Mouse (Mus musculus) embryonic facial prominence, embryonic 10.5 days (tissue): Measurements from ENCODE around the gene Pogk. TPM values are rescaled to one million over a fixed set of nuclear protein-coding genes. Genes with fewer than 3 reads are reported as not detected.

Experiments
- DNase-seq: peaks from one replicate; pipeline ENCODE4 v3.0.0-alpha.2; 2017; ENCODE audit warnings: low spot score
- H3K27ac ChIP-seq: fragments of 300-500 bp; sonication (generic); replicated peaks from 2 replicates; pipeline ENCODE4 v1.5.1; 2016; ENCODE audit warnings: mild to moderate bottlenecking
- H3K27me3 ChIP-seq: fragments of 300-500 bp; sonication (generic); replicated peaks from 2 replicates; pipeline ENCODE4 v1.6.1; 2016; ENCODE audit warnings: low read depth, mild to moderate bottlenecking; ENCODE audit not compliant: poor library complexity, severe bottlenecking
- H3K36me3 ChIP-seq: fragments of 300-500 bp; sonication (generic); replicated peaks from 2 replicates; pipeline ENCODE4 v1.6.1; 2016; ENCODE audit warnings: mild to moderate bottlenecking, moderate library complexity
- H3K4me1 ChIP-seq: fragments of 300-500 bp; sonication (generic); 2 replicates; pipeline ENCODE4 v1.6.1; 2016
- H3K4me3 ChIP-seq: fragments of 300-500 bp; sonication (generic); 2 replicates; pipeline ENCODE4 v1.5.1; 2016; ENCODE audit warnings: mild to moderate bottlenecking, moderate library complexity
- H3K9me3 ChIP-seq: fragments of 300-500 bp; sonication (generic); 2 replicates; pipeline ENCODE4 v1.6.1; 2016; ENCODE audit warnings: mild to moderate bottlenecking
- WGBS: fragments of 180-500 bp; shearing (Covaris S2); methylation state at CpG from one replicate; pipeline ENCODE4 v1.1.7; 2016; 5-methylcytosine and 5-hydroxymethylcytosine counted together
- polyA plus RNA-seq: library from polyadenylated mRNA; unstranded; fragments of >200 nt; fragmentation: Nextera tagmentation; extraction: Ambion mirVana; gene quantifications from 2 replicates; pipeline ENCODE4 v1.2.1, GENCODE M21; 2016

Pogk gene
- polyA plus RNA-seq, 1 experiment from 2014 or later, result 28.2 TPM

DNA sequence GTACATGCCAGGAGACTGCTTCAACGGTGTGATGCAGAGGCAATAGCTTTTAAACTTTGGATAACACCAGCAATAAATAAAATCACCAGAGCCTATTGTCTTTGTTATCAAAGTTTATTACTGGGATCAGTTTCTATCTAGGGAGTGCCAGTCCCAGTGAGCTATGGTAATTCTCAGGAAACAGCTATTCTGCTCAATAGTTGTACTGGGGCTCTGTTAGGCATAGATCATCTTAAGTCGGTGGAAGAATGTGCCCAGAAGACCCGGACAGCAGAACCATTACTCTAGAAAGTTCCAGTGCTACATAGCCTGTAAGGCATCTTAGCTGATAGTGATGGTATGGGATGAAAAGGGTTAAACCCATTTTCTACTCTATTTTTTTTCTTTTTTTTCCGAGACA lies 14.9 kb downstream of the Pogk start:
- Histone ChIP-seq H3K27ac (no peak overlapping the region), H3K4me1 (no peaks in the 10 kb centered on the region), H3K4me3 (no peak overlapping the region), H3K36me3 (peaks cover 100% of the 10 kb centered on the region), H3K9me3 (no peaks in the 10 kb centered on the region), H3K27me3 (no peaks in the 10 kb centered on the region)
- WGBS, result 82% methylated on average over 4 of the region's 4 CpGs
- no peak for DNase-seq

DNA sequence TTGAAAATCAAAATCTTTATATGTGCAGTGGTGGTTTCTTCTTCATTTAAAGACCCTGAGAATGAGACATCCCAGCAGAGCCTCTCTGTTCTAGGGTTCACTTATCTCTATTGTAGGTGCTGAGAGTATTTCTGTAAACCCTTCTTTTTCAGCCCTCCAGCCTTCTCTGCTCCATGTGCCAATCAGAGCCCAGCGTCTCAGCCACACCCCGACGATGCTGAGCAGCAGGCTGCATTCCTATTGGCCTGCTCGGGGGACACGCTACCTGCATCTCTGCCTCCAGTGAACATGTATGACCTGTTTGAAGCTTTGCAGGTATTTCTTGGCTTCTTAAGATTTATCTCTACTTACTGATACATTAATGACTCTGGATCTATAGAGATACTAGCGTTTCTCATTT lies 18.0 kb downstream of the Pogk start:
- no peak overlapping the region for H3K4me3 ChIP-seq
- no peaks in the 10 kb centered on the region for H3K9me3 ChIP-seq
- no peak overlapping the region for H3K27ac ChIP-seq
- H3K36me3 ChIP-seq, result peaks cover 100% of the 10 kb centered on the region
- no peaks in the 10 kb centered on the region for H3K4me1 ChIP-seq
- no peaks in the 10 kb centered on the region for H3K27me3 ChIP-seq
- DNase-seq, result no peak
- WGBS, result 93% methylated on average over 6 of the region's 6 CpGs

DNA sequence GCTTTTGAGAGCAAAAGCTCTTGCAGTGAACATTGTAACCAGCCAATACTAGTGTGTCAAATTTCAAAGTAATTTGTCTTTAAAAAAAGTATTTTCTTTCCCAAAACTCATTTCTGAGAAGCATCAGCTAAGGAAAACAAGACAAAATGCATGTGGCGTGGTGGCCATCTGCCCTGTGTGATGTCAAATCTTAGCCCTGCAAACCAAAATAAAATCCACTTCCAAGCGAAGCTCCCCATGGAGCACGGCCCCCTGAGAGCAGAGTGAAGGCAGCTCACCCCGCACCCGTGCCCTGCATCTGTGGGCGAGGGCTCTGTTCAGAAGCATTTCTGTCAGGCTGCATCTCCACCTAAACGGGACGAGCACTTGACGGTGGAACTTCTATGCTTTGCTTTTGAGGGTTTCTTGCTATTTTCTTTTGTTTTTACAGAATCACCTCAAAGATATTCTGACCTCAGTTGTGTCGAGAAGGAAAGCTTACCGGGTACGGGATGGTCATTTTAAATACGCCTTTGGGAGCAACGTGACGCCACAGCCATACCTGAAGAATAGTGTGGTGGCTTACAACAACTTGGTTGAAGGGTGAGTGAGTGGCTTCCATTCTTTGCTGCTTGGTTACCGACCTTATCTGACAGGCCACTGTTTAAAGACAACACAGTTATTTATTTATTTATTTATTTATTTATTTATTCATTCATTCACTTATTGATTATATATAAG lies 20.1 kb downstream of the Pogk start:
- Histone ChIP-seq H3K27ac (no peak overlapping the region), H3K27me3 (no peaks in the 10 kb centered on the region), H3K4me1 (no peaks in the 10 kb centered on the region), H3K9me3 (no peaks in the 10 kb centered on the region), H3K4me3 (no peak overlapping the region), H3K36me3 (peaks cover 100% of the 10 kb centered on the region)
- WGBS, result 95% methylated on average over 16 of the region's 16 CpGs
- DNase-seq, result no peak

DNA sequence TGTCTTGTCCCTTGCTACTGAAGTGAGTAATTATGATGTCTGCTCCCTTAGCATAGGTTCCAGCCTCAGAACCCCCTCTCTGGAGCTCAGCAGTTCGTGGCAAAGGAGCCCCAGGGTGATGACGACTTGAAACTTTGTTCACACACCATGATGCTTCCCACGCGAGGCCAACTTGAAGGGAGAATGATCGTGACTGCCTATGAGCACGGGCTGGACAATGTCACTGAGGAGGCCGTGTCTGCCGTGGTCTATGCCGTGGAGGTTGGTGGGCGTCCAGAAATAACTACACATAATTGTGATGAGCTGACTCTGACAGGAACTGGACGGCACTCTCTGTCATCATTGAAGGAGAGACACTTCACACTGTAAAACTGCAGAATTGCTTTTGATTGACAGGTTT lies 21.2 kb downstream of the Pogk start:
- no peak overlapping the region for H3K27ac ChIP-seq
- H3K4me1 ChIP-seq, result no peaks in the 10 kb centered on the region
- H3K27me3 ChIP-seq, result no peaks in the 10 kb centered on the region
- DNase-seq, result no peak
- H3K4me3 ChIP-seq, result no peak overlapping the region
- peaks cover 100% of the 10 kb centered on the region for H3K36me3 ChIP-seq
- 95% methylated on average over 11 of the region's 11 CpGs for WGBS
- no peaks in the 10 kb centered on the region for H3K9me3 ChIP-seq

DNA sequence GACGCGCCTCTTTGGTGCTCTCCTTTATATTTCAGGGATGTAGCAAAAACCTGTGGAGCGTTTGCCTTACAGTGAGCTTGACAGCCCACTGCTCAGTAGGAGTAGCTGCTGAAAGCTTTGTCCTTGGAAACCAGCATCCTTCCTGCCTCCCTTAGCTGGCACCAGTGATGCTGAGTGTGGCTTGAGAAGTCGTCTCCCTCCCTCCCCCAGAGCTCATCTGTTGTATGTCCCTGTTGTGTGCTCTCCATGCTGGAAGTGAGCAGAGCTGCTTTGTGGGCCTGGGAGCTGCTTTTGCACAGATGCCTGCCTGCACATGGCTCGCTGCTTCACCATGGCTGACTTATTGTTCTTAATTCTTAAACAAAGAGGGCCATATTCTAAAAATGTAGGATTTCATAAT lies 24.2 kb downstream of the Pogk start:
- Histone ChIP-seq H3K36me3 (peaks cover 90% of the 10 kb centered on the region), H3K27ac (no peak overlapping the region), H3K9me3 (no peaks in the 10 kb centered on the region), H3K4me1 (peaks cover 14% of the 10 kb centered on the region), H3K27me3 (no peaks in the 10 kb centered on the region), H3K4me3 (no peak overlapping the region)
- WGBS, result 91% methylated on average over 5 of the region's 5 CpGs
- no peak for DNase-seq

DNA sequence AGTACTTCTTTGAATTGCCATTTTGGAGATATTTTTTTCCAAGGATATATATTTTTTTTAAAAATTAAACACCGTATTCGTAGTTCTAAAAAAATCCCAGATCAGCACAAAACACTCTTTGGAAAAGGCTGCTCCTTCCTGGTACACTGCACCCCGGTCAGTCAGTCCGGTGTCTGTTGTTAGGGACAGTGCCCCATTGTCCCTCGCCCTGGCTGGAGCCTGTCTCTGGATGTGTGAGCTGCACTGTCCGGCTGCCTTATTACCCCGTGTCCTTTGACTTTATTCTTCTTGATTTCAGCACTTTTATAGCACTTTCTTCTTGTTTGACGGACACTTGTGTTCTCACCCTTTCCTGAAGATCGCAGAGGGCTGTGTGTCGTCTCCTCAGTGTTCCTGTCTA lies 25.0 kb downstream of the Pogk start:
- DNase-seq, result no peak
- WGBS, result 88% methylated on average over 10 of the region's 10 CpGs
- no peaks in the 10 kb centered on the region for H3K9me3 ChIP-seq
- peaks cover 19% of the 10 kb centered on the region for H3K4me1 ChIP-seq
- no peak overlapping the region for H3K27ac ChIP-seq
- no peak overlapping the region for H3K4me3 ChIP-seq
- peaks cover 82% of the 10 kb centered on the region for H3K36me3 ChIP-seq
- no peaks in the 10 kb centered on the region for H3K27me3 ChIP-seq

DNA sequence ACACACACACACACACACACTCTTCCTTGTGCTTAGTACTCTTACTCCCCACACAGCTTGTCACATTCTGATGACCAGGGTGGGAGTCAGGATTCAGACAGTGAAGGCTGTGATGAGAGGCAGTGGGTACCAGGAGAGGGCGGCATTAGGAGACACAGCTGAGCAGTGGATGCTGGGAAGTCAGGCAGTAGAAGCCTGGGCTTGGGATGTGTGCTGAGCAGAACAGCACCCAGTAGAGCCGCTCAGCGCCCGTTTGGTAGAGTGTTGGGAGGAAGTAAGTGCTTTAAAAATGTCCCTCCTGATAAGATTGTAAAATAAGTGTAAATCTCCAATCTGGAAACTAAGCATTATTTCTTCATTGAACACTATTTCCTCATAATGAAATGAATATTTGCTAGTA lies 27.0 kb downstream of the Pogk start:
- no peak overlapping the region for H3K27ac ChIP-seq
- 93% methylated on average over 4 of the region's 4 CpGs for whole genome bisulfite sequencing
- H3K9me3 ChIP-seq, result no peaks in the 10 kb centered on the region
- peaks cover 62% of the 10 kb centered on the region for H3K36me3 ChIP-seq
- DNase-seq, result no peak
- no peaks in the 10 kb centered on the region for H3K27me3 ChIP-seq
- H3K4me3 ChIP-seq, result no peak overlapping the region
- H3K4me1 ChIP-seq, result peaks cover 23% of the 10 kb centered on the region

DNA sequence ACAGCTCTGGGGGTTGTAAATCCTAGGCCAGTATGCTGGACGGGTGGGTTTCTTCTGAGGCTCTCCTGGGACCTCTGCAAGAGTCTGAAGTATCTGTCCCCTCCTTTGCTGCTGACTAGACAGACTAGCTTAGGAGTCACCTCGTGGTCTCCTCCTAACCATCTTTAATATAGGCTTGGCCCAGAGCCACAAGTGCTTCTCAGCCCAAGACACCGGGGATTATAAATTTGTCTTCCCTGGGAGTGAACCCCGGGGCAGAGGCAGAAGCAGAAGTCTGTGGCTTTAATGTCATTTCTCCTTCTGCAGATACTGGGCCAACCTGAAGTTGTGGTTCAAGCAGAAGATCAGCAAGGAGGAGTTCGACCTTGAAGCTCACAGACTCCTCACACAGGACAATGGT lies 27.8 kb downstream of the Pogk start:
- peaks cover 23% of the 10 kb centered on the region for H3K4me1 ChIP-seq
- no peaks in the 10 kb centered on the region for H3K27me3 ChIP-seq
- no peak overlapping the region for H3K27ac ChIP-seq
- H3K9me3 ChIP-seq, result no peaks in the 10 kb centered on the region
- no peak overlapping the region for H3K4me3 ChIP-seq
- H3K36me3 ChIP-seq, result peaks cover 54% of the 10 kb centered on the region
- 87% methylated on average over 5 of the region's 5 CpGs for WGBS
- no peak for DNase-seq

DNA sequence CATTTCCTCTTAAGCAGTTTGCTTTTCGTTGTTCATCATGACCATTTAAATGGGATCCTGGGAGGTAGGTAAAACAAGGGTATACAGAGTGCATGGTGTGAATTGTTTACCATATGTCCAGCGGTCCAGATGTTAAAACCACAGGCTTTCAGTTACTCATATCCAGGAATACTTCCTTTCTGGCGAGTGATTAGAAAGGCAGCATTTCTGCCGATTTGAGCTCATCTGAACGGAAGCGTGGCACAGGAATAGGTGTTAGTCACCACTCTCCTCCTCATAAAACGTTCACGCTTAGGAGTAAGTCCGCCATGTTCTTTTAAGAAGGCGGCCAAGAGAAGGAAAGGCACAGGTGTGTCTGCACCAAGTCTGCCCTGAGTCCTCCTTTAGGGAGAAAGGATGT lies 28.3 kb downstream of the Pogk start:
- no peaks in the 10 kb centered on the region for H3K9me3 ChIP-seq
- no peak overlapping the region for H3K27ac ChIP-seq
- H3K4me1 ChIP-seq, result peaks cover 23% of the 10 kb centered on the region
- no peak overlapping the region for H3K4me3 ChIP-seq
- 90% methylated on average over 10 of the region's 10 CpGs for WGBS
- DNase-seq, result no peak
- H3K27me3 ChIP-seq, result no peaks in the 10 kb centered on the region
- H3K36me3 ChIP-seq, result peaks cover 49% of the 10 kb centered on the region

DNA sequence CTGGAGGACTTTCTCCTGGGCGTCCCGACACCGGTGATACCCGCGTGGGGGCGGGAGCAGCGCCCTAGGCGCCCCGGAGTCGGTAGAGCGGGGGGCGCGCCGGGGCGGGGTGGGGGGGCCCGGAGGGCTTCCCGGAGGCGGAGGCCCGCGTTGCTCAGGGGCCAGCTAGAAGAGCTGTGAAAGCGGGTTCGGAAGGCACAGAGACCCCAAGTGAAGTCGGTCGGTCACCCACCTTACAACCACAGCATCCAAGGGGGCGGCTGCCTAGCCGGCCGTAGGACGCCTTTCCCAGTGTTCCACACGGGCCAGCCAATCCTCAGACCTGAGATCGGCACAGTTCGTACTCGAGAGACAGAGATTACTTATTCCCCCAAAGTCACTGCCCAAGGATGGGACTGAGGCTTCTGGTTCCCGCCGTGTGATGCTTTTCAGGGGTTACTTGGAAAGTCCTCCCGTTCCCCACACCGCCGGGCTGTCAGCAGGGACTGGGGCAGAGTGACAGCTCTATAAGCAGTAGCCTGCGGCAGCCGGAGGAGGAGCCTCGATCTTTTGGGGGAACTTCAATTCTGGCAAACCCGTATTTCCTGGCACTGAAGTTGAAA lies 29.9 kb downstream of the Pogk start:
- DNase-seq, result peak; percentile 80
- under 1% methylated on average over 41 of the region's 41 CpGs for WGBS
- H3K9me3 ChIP-seq, result no peaks in the 10 kb centered on the region
- peaks cover 33% of the 10 kb centered on the region for H3K36me3 ChIP-seq
- H3K4me1 ChIP-seq, result peaks cover 23% of the 10 kb centered on the region
- H3K27ac ChIP-seq, result peak overlapping the region; percentile 97
- no peaks in the 10 kb centered on the region for H3K27me3 ChIP-seq
- H3K4me3 ChIP-seq, result peak overlapping the region; percentile 97

DNA sequence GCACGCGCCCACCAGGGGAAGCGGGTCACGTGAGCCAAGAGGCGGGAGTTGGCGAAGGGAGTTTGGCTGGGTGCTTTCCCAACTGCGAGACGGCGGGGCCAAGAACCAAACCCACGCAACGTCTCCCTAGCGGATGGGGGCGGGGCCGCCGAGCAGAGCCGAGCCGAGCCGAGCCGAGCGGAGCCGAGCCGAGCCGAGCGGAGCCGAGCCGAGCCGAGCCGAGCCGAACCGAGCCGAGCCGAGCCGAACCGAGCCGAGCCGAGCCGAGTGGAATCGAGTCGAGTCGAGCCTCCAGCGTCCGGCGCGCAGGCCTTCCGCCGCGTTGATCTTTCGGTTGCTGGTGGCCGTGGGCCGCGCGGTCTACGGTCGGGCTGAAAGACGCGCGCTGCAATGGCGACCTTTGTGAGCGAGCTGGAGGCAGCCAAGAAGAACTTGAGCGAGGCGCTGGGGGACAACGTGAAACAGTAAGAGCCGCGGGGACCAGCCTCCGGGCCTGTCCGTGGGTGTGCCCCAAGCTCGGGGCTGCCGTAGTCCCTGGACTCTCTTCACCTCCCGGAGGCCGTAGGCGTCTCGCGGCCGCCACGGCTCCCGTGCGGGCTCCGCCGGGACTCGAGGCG lies 30.5 kb downstream of the Pogk start, which contains the start of gene Tada1:
Tada1 (plus strand) TSS at position 85 of the 617 bp plus-strand sequence.
- DNase-seq, result peak; percentile 96
- peak within 1 kb of the TSS; percentile 97 for H3K27ac ChIP-seq
- H3K27me3 ChIP-seq, result no peaks in the 10 kb centered on the region
- under 1% methylated on average over 81 of the region's 81 CpGs for WGBS
- H3K4me1 ChIP-seq, result peaks cover 23% of the 10 kb centered on the region
- no peaks in the 10 kb centered on the region for H3K9me3 ChIP-seq
- H3K4me3 ChIP-seq, result peak within 1 kb of the TSS; percentile 97
- H3K36me3 ChIP-seq, result peaks cover 27% of the 10 kb centered on the region

DNA sequence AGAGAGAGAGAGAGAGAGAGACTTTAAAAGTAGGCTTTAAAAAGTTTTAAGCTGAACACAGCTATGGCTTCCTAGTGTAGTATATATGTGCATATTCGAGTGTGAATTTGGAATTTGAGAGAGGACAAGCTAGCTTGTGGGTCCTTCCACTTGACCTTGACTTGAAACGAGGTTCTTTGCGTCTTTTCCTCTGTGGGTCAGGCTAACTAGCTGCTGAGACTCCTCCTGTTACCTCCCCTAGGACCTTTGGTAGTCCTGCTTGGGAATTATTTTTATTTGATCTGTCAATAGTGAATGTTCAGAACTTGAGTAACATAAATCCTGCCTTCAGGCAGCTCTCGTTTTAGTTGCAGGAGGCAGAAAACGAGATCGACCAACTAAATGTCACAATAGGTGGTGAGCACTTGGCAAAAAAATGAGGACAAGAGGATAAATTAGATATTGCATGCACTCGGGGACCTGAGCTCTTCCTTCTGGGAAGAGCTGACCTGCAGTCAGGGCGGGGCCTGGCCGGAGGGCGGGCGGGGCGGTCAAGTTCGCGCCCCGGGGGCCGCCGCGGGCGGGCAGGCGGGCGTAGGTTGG lies 31.1 kb downstream of the Pogk start:
- peak overlapping the region; percentile 97 for H3K27ac ChIP-seq
- no peaks in the 10 kb centered on the region for H3K9me3 ChIP-seq
- H3K27me3 ChIP-seq, result no peaks in the 10 kb centered on the region
- peaks cover 23% of the 10 kb centered on the region for H3K4me1 ChIP-seq
- no peak for DNase-seq
- H3K36me3 ChIP-seq, result peaks cover 21% of the 10 kb centered on the region
- WGBS, result 7% methylated on average over 21 of the region's 21 CpGs
- peak overlapping the region; percentile 97 for H3K4me3 ChIP-seq

DNA sequence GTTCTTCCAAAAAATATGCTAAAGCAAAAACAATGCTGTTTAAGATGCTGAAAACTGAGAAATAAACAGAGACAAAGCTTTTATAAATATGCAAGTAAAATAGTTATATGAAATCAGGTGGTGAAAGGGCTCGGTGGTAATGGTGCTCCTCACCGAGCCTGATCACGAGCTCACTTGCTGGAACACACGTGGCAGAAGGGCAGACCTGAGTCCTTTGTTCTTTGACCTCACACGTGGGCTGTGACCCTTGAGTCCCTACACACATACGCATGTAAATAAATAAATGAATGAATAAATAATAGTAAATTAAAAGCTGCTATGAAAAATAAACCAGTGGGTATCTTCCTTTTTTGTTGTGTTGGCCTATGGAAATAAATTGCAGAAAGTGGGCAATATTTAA lies 32.5 kb downstream of the Pogk start:
- H3K27me3 ChIP-seq, result no peaks in the 10 kb centered on the region
- no peak overlapping the region for H3K27ac ChIP-seq
- H3K9me3 ChIP-seq, result no peaks in the 10 kb centered on the region
- 76% methylated on average over 6 of the region's 6 CpGs for WGBS
- DNase-seq, result no peak
- H3K4me3 ChIP-seq, result no peak overlapping the region
- H3K36me3 ChIP-seq, result peaks cover 8% of the 10 kb centered on the region
- peaks cover 23% of the 10 kb centered on the region for H3K4me1 ChIP-seq
